Mouse (Mus musculus) CH12.LX (cell line): Measurements from ENCODE around the gene Aqr. TPM values are rescaled to one million over a fixed set of nuclear protein-coding genes. Genes with fewer than 3 reads are reported as not detected.

ENCODE experiments used
- DNase-seq: peaks from one replicate; pipeline ENCODE4 v3.0.0-alpha.2; 2013; ENCODE audit errors: extremely low read depth
- H3K27ac ChIP-seq: 2 replicates; pipeline ENCODE4 v1.5.1; 2012; ENCODE audit warnings: low read depth, mild to moderate bottlenecking, control low read depth, moderate library complexity; ENCODE audit not compliant: insufficient read depth
- H3K27me3 ChIP-seq: replicated peaks from 2 replicates; pipeline ENCODE3; 2012; ENCODE audit warnings: inconsistent platforms
- H3K36me3 ChIP-seq, 2 experiments: replicated peaks in 1 of 2; 2 replicates each; pipeline versions ENCODE3 to v1.6.1; 2012; ENCODE audit warnings: inconsistent platforms in 1 of 2, low read length in 1 of 2, mild to moderate bottlenecking in 1 of 2, mixed read lengths in 1 of 2, moderate library complexity in 1 of 2; ENCODE audit not compliant: control insufficient read depth in 1 of 2, insufficient read depth in 1 of 2
- H3K4me1 ChIP-seq, 2 experiments: 2 replicates each; pipeline ENCODE4 v1.6.1; 2012; ENCODE audit warnings: inconsistent platforms in 1 of 2, moderate library complexity in 1 of 2; ENCODE audit not compliant: insufficient read depth in 2 of 2, control insufficient read depth in 1 of 2
- H3K4me2 ChIP-seq: 2 replicates; pipeline ENCODE4 v1.6.1; 2012; ENCODE audit warnings: low read depth, mild to moderate bottlenecking, control low read depth; ENCODE audit not compliant: poor library complexity, insufficient read depth, severe bottlenecking
- H3K4me3 ChIP-seq, 3 experiments: fragments of 150-350 bp in 1 of 3; sonication (generic) in 1 of 3; replicated peaks in 1 of 3; 2 replicates each; pipeline versions ENCODE3 to v1.5.1; 2011 to 2012; ENCODE audit warnings: low read depth in 2 of 3, low read length in 2 of 3, mild to moderate bottlenecking in 2 of 3, moderate library complexity in 2 of 3, control low read depth in 1 of 3, improper control_type of control experiment in 1 of 3, inconsistent platforms in 1 of 3, mixed read lengths in 1 of 3; ENCODE audit not compliant: poor library complexity in 1 of 3
- H3K79me2 ChIP-seq: replicated peaks from 2 replicates; pipeline ENCODE4 v1.6.1; 2012; ENCODE audit warnings: mild to moderate bottlenecking, moderate library complexity; ENCODE audit not compliant: control insufficient read depth, poor library complexity, insufficient read depth, severe bottlenecking; ENCODE audit errors: extremely low read depth
- H3K9ac ChIP-seq: 2 replicates; pipeline ENCODE4 v1.6.1; 2012; ENCODE audit warnings: low read depth, mild to moderate bottlenecking, control low read depth, moderate library complexity; ENCODE audit not compliant: insufficient read depth
- H3K9me3 ChIP-seq: replicated peaks from 2 replicates; pipeline ENCODE3; 2012; ENCODE audit warnings: low read length, inconsistent platforms, mixed read lengths
- BHLHE40 ChIP-seq: IDR thresholded peaks from 2 replicates; pipeline ENCODE4 v1.6.1; 2011; ENCODE audit warnings: mild to moderate bottlenecking, low read depth, low read length, improper control_type of control experiment
- CHD2 ChIP-seq: IDR thresholded peaks from 2 replicates; pipeline ENCODE4 v1.6.1; 2011; ENCODE audit warnings: low read length, improper control_type of control experiment
- CTCF ChIP-seq, 2 experiments: IDR thresholded peaks in 1 of 2; conservative IDR thresholded peaks in 1 of 2; 2 replicates each; pipeline ENCODE4 v1.5.1; 2011 to 2012; ENCODE audit warnings: low read depth in 2 of 2, low read length in 2 of 2, improper control_type of control experiment in 1 of 2, inconsistent platforms in 1 of 2, mild to moderate bottlenecking in 1 of 2, moderate library complexity in 1 of 2
- E2F4 ChIP-seq: IDR thresholded peaks from 2 replicates; pipeline ENCODE4 v1.6.1; 2011; ENCODE audit warnings: low read depth, low read length, improper control_type of control experiment; ENCODE audit not compliant: insufficient replicate concordance
- ELF1 ChIP-seq: IDR thresholded peaks from 2 replicates; pipeline ENCODE4 v1.6.1; 2014; ENCODE audit warnings: low read depth, mild to moderate bottlenecking, inconsistent platforms, low read length, improper control_type of control experiment
- ETS1 ChIP-seq: conservative IDR thresholded peaks from 2 replicates; pipeline ENCODE4 v1.6.1; 2012; ENCODE audit warnings: low read depth, mild to moderate bottlenecking, inconsistent platforms, low read length, improper control_type of control experiment, moderate library complexity
- HCFC1 ChIP-seq: IDR thresholded peaks from 2 replicates; pipeline ENCODE4 v1.6.1; 2012; ENCODE audit warnings: low read depth, mild to moderate bottlenecking, inconsistent platforms, low read length, improper control_type of control experiment
- IRF4 ChIP-seq: IDR thresholded peaks from 2 replicates; pipeline ENCODE4 v1.6.1; 2014; ENCODE audit warnings: low read depth, mild to moderate bottlenecking, inconsistent platforms, low read length, improper control_type of control experiment
- KAT2A ChIP-seq: IDR thresholded peaks from 2 replicates; pipeline ENCODE4 v1.6.1; 2012; ENCODE audit warnings: low read length, improper control_type of control experiment, inconsistent platforms; ENCODE audit not compliant: insufficient replicate concordance
- MAFK ChIP-seq: IDR thresholded peaks from 2 replicates; pipeline ENCODE4 v1.6.1; 2011; ENCODE audit warnings: low read length, improper control_type of control experiment; ENCODE audit not compliant: insufficient replicate concordance
- MAX ChIP-seq: IDR thresholded peaks from 2 replicates; pipeline ENCODE4 v1.6.1; 2011; ENCODE audit warnings: low read length, improper control_type of control experiment
- MAZ ChIP-seq: IDR thresholded peaks from 2 replicates; pipeline ENCODE4 v1.6.1; 2012; ENCODE audit warnings: low read depth, mild to moderate bottlenecking, inconsistent platforms, low read length, improper control_type of control experiment, moderate library complexity
- MEF2A ChIP-seq: IDR thresholded peaks from 2 replicates; pipeline ENCODE4 v1.6.1; 2014; ENCODE audit warnings: low read depth, mild to moderate bottlenecking, inconsistent platforms, low read length, improper control_type of control experiment, borderline replicate concordance
- MXI1 ChIP-seq: IDR thresholded peaks from 2 replicates; pipeline ENCODE4 v1.6.1; 2011; ENCODE audit warnings: mild to moderate bottlenecking, low read depth, low read length, improper control_type of control experiment
- NELFE ChIP-seq: IDR thresholded peaks from 2 replicates; pipeline ENCODE4 v1.6.1; 2011; ENCODE audit warnings: low read depth, low read length, improper control_type of control experiment
- NRF1 ChIP-seq: IDR thresholded peaks from 2 replicates; pipeline ENCODE4 v1.6.1; 2014; ENCODE audit warnings: low read depth, mild to moderate bottlenecking, inconsistent platforms, low read length, improper control_type of control experiment, moderate library complexity
- PAX5 ChIP-seq: IDR thresholded peaks from 2 replicates; pipeline ENCODE4 v1.6.1; 2012; ENCODE audit warnings: low read length, inconsistent platforms, mixed read lengths
- POLR2AphosphoS2 ChIP-seq: IDR thresholded peaks from 2 replicates; pipeline ENCODE4 v1.6.1; 2011; ENCODE audit warnings: low read depth, low read length, improper control_type of control experiment
- RCOR1 ChIP-seq: conservative IDR thresholded peaks from 2 replicates; pipeline ENCODE4 v1.6.1; 2012; ENCODE audit warnings: low read depth, mild to moderate bottlenecking, inconsistent platforms, low read length, improper control_type of control experiment
- SIN3A ChIP-seq: IDR thresholded peaks from 2 replicates; pipeline ENCODE4 v1.6.1; 2012; ENCODE audit warnings: low read length, improper control_type of control experiment, inconsistent platforms
- SMC3 ChIP-seq: IDR thresholded peaks from 2 replicates; pipeline ENCODE4 v1.6.1; 2011; ENCODE audit warnings: low read depth, low read length, improper control_type of control experiment
- TBP ChIP-seq: conservative IDR thresholded peaks from 2 replicates; pipeline ENCODE4 v1.6.1; 2011; ENCODE audit warnings: low read depth, low read length, improper control_type of control experiment
- TCF12 ChIP-seq: IDR thresholded peaks from 2 replicates; pipeline ENCODE4 v1.6.1; 2014; ENCODE audit warnings: low read depth, mild to moderate bottlenecking, inconsistent platforms, low read length, improper control_type of control experiment
- USF1 ChIP-seq: IDR thresholded peaks from 2 replicates; pipeline ENCODE4 v1.6.1; 2014; ENCODE audit warnings: low read depth, mild to moderate bottlenecking, inconsistent platforms, low read length, improper control_type of control experiment
- ZKSCAN1 ChIP-seq: IDR thresholded peaks from 2 replicates; pipeline ENCODE4 v1.6.1; 2012; ENCODE audit warnings: low read depth, inconsistent platforms, low read length, improper control_type of control experiment, borderline replicate concordance
- ZNF384 ChIP-seq: IDR thresholded peaks from 2 replicates; pipeline ENCODE4 v1.6.1; 2012; ENCODE audit warnings: low read depth, low read length, improper control_type of control experiment, inconsistent platforms
- dilution Hi-C: fragments of 300-500 bp; cut with MboI; formaldehyde crosslinking; loops from 2 replicates; pipeline ENCODE4 v1.14.3; 2020; ENCODE audit warnings: low sequenced_read_pairs; ENCODE audit not compliant: extremely low pct_unique_long_range_greater_than_20kb, extremely low pct_ligation_motif_present
- in situ Hi-C: fragments of 300-500 bp; cut with MboI; formaldehyde crosslinking; loops from 3 replicates; pipeline ENCODE4 v1.14.3; 2019; ENCODE audit warnings: low sequenced_read_pairs, low pct_ligation_motif_present, low pct_unique_long_range_greater_than_20kb, mixed read lengths
- polyA plus RNA-seq: library from polyadenylated mRNA; unstranded; fragments of >175 nt; gene quantifications from 2 replicates; pipeline ENCODE4 v1.2.1, GENCODE M21; 2012; ENCODE audit warnings: low read depth; ENCODE audit not compliant: insufficient read length
- total RNA-seq, 2 experiments: library from RNA; depleted of rRNA; stranded (reverse); fragments of 300-350 nt in 1 of 2; fragments of >200 nt in 1 of 2; gene quantifications; 2 replicates each; pipeline ENCODE4 v1.2.3; 2012 to 2014

Gene Aqr
- total and polyA plus RNA-seq, 3 experiments = 37.1 to 64.1 (median 44.0) TPM

GRCm38 (mm10) chr2:114057303-114057853 is 129.4 kb downstream of the Aqr start:
- Histone ChIP-seq H3K4me1 (peaks cover 0 to 9% of the 10 kb centered on the region in 2 experiments; a peak in 1 of 4 replicates), H3K9me3 (no peaks in the 10 kb centered on the region), H3K9ac (no peak overlapping the region), H3K27ac (no peak overlapping the region), H3K79me2 (no peaks in the 10 kb centered on the region), H3K36me3 (no peaks in the 10 kb centered on the region), H3K4me2 (no peak overlapping the region), H3K27me3 (no peaks in the 10 kb centered on the region), H3K4me3 (no peak overlapping the region)
- in situ Hi-C loops (loop anchor here (25.0 kb wide), 1 partner anchor 170 kb away; no protein-coding TSS in a partner anchor), dilution Hi-C loops (no loop called here)
- TF ChIP-seq CHD2 (no peak), MXI1 (no peak), NELFE (no peak), MAZ (no peak), CTCF (conservative IDR thresholded peaks at IDR 0.05 in 1 of 2, IDR thresholded peaks at IDR 0.05 in 1 of 2; ENCODE audit: low read depth in 2 of 2, low read length in 2 of 2) (no peak), MAX (no peak), ZKSCAN1 (no peak), ETS1 (no peak), TBP (no peak), E2F4 (no peak), POLR2AphosphoS2 (no peak), HCFC1 (no peak), SIN3A (no peak), KAT2A (no peak), RCOR1 (no peak), MAFK (no peak), SMC3 (no peak)
- DNase-seq = no peak

- no peaks in the 10 kb centered on the region for H3K9me3 ChIP-seq
- no peak overlapping the region for H3K4me3 ChIP-seq
- in situ Hi-C loops (loop anchor here (25.0 kb wide), 1 partner anchor 167 kb away; no protein-coding TSS in a partner anchor), dilution Hi-C loops (no loop called here)
- TF ChIP-seq RCOR1 (no peak), TBP (no peak), BHLHE40 (no peak), IRF4 (no peak), ELF1 (no peak), MAX (no peak), PAX5 (no peak), ZKSCAN1 (no peak), MAFK (no peak), CTCF (conservative IDR thresholded peaks at IDR 0.05 in 1 of 2, IDR thresholded peaks at IDR 0.05 in 1 of 2; ENCODE audit: low read depth in 2 of 2, low read length in 2 of 2) (no peak), USF1 (no peak), SMC3 (no peak), ZNF384 (no peak), CHD2 (no peak), MXI1 (no peak), TCF12 (no peak), NRF1 (no peak), MEF2A (no peak)
- no peak overlapping the region for H3K27ac ChIP-seq
- H3K4me2 ChIP-seq = no peak overlapping the region
- H3K27me3 ChIP-seq = no peaks in the 10 kb centered on the region
- no peak overlapping the region for H3K9ac ChIP-seq
- no peaks in the 10 kb centered on the region for H3K36me3 ChIP-seq
- DNase-seq = no peak
- H3K79me2 ChIP-seq = no peaks in the 10 kb centered on the region
- H3K4me1 ChIP-seq = peaks cover 2 to 3% of the 10 kb centered on the region in 2 experiments; a peak in 1 of 4 replicates
Observed at GRCm38 (mm10) chr2:114054129-114054528, 132.7 kb downstream of the Aqr start.
